Mouse (Mus musculus) liver, postnatal 0 days (tissue): ENCODE measurements around the gene Rnf187.

ENCODE experiments used
- CTCF ChIP-seq: sonication (generic); IDR thresholded peaks from 2 replicates; pipeline ENCODE4 v1.5.1; 2016; ENCODE audit warnings: antibody characterized with exemption, low read depth
- EP300 ChIP-seq: IDR thresholded peaks from 2 replicates; pipeline ENCODE4 v1.6.1; 2016; ENCODE audit warnings: antibody characterized with exemption, low read depth, mild to moderate bottlenecking

- TF ChIP-seq CTCF, result no peak
- no peak for TF ChIP-seq EP300
These were observed 18.7 kb upstream of the Rnf187 start for GRCm38 (mm10) chr11:58957226-58957914.
